Mouse (Mus musculus) right cerebral cortex, postnatal 25 days (tissue): Measurements from ENCODE around the gene Gabrr2.

Experiments
- DNase-seq: peaks from one replicate; pipeline ENCODE4 v3.0.0; 2022

Gabrr2 gene

DNA sequence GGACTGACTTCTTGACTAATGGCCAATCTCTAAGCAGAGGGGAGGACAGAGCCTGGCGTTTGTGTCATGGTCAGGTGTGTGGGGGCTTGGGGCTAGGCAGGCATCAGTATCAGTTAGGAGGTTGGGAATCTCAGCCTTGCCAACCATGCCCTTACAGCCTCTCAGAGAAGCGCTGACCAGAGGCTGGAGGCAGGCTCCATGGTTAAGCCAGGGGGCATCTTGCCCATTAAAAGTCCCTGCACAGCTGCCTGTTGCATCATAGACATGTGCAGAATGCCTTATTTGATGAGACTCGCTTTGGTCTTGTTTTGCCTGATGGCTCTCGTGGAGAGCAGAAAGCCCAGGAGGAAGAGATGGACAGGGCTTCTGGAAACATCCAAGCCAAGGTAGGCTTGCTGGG lies at the start of gene Gabrr2:
Gabrr2 (plus strand) TSS at position 19 of the 400 bp plus-strand sequence.
- no peak for DNase-seq

DNA sequence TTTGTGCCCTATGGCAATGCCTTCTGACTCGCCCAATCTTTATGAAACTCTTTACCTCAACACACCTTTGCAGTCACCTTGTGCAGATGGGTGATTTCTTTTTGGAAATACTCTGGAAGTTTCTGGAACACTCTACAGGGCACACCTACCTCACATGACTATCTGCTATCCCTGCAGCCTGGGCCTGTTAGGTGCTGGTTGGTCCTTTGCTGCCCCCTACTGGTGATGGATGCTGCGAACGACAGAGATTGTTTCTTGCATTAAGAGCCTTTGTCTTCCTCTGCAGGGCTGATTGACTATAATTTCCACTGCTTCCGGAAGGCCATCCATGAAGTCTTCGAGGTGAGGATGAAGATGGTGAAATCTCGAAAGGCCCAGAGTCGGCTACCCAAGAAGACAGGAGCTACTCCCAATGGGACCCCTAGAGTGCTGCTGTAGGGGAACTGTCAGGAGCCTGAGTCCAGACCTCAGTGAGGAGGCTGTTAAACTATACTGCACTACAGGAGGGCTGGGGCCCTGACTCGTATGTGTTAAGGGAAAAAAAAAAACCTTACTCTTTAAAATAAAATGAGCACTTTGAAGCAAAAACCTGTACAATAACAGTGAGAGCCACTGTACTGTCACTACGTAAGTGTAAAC lies 44.3 kb upstream of the Gabrr2 start:
- peak; percentile 82 for DNase-seq

DNA sequence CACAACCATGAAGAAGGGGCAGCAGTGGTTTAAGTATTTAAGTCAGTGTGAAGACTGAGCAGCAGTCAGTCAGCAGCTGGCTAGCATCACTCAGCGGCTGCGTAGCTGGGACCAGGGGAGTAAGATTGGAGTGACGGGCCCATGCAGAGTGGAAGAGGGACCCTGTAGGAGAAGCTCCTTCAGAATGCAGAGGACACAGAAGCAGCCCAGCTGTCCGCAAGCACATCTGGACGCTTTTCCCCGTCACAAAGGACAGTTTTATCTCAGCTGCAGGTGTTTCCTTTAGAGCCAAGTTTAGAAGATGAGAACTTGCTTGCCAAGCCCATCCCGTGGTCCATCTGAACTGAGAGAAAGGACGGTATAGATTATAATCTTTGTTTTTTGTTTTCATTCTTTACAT lies 38.4 kb upstream of the Gabrr2 start:
- DNase-seq, result no peak

DNA sequence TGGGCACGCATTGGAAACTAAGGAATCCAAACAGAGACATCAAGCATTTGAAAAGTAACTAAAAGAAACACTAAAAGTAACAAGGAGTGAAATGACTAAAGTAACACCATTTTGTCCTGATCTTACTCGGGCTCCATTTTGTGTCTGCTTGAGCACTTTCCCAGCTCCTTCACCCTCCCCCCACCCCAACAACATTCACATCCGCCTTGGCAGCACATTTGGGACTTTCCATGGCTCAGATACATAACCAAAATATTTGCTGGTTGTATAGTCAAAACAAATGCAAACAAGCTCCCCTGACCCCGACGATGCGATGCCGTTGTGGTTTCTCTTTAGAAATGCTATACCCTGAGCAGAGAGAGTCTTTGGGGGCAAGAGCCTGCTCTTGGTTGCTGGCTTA lies 33.7 kb upstream of the Gabrr2 start:
- DNase-seq, result no peak

DNA sequence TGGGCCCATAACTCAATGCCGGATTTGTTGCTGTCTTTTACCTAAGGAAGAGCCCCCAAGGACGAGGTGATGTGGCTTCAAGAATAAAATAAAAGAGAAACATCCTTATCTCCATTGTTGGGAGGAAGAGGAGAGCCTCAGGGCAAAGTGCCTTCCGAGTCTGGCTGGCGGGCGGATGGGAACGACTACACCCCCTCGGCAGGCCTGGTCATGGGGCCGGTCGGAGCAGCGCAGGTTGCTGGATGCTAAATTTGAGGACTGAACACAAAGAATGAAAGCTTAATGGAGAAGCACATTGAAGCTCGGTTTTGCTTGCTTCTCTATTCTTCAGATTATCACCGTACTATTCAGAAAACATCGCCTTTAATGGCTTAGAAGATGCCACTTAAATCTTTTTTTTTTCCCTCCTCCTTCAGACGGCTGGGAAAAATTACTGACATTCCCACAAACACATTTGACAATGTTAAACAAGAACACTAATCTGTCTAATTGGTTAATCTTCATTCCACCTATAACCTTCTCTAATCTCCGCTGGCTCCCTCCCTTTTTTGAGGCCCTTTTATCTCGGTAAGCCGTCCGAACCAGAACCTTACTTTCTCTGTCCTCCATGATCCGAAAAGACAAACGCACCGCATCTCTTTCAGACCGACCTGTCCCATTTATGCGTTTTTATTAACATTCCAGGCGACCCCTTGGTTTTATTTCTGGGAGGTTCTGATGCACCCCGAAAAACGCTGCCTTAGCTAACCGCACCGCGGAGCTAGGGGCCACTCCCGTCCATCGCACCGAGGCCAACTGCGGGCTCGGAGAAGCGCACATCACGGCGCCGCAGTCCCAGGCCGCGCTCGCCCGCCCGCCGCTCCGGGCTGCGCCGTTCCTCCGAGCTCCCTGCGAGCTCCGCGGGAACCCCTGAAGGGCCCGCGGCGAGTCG lies 32.3 kb upstream of the Gabrr2 start:
- DNase-seq, result no peak

DNA sequence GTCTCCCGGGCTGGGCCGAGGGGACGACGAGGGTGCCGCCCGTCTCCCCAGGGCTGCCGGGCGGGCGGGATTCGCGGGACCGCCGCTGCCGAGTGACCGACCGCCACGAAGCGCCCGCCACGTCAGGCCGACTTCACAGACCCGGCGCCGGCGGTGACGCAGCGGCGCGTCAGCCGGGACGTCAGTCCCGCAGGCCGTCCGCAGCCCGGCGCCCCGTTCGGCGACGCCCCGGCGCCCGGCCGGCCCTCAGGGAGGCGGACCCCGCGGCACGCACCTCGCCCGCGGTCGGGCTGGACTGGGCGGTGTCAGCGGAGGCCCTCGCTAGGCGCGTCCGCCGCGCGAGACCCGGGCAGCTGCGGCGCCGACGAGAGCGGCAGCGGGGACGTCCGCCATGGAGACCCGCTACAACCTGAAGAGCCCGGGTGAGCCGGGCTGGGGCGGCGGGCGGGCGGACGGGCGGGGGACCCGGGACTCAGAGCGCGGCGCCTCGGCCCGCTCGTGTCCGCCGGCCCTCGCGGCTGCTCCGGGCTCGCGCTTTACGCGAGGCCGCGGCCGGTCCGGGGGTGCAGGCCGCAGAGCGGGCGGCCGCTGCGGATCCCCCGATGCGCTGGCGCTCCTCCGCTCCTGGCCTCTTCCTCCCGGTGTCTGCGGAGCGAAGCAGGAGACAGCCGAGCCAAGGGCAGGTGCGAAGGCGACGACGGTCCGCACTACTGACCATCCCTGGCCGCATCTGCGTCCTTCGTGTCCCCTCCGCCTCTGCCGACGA lies 31.4 kb upstream of the Gabrr2 start, which contains the start of gene Ube2j1:
Ube2j1 (plus strand) TSS at position 222 of the 766 bp plus-strand sequence.
- DNase-seq, result peak; percentile 93

DNA sequence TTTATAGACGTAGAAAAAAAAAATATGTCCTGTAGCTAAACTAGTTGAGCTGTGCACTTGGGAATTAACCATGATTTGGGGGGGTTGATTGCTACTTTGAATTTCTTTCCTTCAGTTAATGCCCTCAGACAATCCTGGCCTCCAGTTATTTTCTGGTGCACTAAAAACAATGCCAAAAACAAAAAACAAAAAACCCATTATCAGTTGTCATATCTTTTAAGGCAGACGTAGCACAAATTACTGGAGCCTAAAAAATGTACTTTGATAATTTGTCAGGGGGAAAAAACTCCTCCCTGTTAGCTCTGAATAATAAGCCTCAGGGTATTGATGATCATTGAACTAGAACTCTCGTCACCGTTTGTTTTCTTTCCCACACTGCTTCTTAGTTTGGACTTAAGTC lies 30.8 kb upstream of the Gabrr2 start:
- no peak for DNase-seq

DNA sequence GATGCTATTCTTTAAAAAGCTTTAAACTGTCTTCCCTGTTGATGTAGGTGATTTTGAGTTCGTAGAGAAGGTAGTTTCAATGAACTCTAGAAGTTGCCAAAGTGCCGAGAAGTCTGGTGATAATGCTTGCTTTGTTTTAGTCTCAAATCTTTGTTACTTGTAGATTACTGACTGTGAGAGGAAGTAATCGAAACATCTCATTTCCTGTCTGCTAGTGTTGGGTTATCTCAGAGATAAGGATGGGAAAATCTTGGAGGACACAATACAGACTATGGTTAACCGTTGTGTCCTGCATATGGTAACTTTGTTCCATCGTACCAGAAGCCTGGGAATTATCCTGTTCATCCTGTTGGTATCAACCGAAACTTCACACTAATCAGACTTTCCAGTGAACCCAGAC lies 29.3 kb upstream of the Gabrr2 start:
- DNase-seq, result no peak

DNA sequence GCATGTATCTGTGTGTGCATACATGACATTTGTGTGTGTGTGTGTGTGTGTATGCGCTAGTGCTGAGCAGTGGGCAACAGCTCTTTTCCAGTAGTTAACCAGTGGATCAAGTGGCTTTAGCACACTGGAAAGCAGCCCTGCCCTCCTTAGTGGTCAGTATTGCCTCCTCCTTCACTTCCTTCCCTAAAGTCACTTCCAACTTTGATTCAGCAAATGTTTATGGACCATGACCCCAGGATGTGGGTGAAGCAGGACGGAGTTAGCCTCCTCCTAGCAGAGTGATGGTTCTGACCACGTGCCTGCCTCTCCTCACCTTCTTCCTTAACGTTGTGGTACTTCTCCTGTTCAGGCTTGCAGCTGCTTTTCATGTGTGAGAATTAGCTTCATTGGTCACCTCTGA lies 23.0 kb upstream of the Gabrr2 start:
- no peak for DNase-seq

DNA sequence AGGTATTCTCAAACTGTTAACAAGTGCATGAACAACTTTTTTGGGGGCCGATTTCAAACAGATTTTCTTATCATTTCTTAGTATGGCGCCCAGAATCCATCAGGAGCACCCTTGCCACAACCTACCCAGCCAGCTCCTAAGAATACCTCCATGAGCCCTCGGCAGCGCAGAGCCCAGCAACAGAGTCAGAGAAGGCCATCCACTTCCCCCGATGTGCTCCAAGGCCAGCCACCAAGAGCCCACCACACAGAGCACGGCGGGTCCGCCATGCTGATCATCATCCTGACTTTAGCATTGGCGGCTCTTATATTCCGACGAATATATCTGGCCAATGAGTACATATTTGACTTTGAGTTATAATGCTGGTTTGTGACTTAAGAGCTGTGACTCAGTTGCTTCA lies 13.2 kb upstream of the Gabrr2 start:
- DNase-seq, result no peak

DNA sequence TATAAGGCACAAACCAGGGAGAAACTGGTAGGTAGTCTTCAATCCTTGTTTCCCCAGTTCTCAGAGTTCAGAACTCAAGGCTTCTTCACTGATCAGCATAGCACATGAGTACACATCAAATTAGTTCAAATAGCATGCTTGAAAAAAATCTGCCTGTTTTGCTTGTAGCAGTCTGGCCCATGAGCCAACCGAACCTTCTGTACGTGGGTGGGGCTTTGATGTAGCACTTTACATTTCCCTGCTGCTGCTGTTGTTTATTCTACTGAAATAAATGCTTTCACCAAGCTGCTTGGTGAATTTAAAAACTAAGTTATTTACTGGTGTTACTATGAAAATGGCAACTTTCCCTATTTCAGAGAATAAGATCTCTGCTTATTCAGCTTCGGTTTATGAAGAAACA lies 10.7 kb upstream of the Gabrr2 start:
- no peak for DNase-seq

DNA sequence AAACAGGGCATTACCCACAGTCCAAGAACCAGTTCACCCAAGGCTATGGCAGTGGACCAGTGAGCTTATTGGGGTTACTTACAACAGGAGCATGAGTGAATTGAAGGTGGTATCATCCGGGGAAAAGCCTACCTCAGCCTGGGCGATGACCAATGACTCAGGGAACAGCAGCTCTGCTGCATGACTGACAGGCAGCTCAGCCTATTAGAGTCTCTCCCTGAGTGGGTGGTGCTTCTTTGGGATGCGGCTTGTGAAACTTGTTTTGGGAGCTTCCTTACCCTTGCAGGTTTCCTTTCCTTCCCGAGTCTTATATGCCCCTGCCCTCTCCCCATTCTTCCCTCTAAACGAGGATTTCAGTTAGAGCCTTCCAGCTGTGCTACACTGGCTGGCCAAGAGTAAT lies 10.1 kb upstream of the Gabrr2 start:
- no peak for DNase-seq

DNA sequence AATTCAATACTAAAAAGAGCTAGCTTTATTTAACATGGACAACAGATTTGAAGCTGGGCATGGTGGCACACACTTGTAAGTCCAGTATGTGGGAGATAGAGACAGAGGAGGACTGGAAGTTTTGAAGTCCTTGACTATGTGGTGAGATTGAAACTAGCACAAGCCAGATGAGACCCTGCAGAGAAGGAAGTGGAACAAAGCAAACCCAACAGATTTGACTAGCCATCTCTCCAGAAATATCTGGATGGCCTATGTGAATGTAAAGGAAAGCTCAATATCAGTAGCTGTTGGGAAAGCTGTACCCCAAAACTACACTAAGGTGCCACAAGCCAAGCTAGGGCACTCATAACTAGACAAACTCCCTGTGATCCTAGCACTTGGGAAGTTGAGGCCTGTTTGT lies 8.4 kb upstream of the Gabrr2 start:
- no peak for DNase-seq

DNA sequence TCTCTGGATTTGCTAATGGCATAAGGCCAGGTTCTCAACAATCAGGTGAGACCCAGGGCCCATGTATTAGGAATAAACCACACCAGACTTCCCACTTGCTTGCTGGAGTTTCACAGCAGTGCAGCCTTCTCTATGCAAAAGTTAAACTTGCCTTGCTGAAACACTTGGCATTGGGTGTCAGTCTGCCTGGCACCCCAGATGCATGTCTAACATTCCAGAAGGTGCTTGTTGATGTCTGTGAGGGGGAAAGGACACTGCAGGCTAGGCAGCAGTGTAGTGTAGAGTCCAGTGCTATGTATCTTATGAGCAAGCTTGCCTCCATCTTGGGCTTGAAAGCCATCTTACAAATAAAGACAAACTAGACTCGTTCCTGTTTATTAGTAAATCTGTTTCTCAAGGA lies 6.5 kb upstream of the Gabrr2 start:
- no peak for DNase-seq

DNA sequence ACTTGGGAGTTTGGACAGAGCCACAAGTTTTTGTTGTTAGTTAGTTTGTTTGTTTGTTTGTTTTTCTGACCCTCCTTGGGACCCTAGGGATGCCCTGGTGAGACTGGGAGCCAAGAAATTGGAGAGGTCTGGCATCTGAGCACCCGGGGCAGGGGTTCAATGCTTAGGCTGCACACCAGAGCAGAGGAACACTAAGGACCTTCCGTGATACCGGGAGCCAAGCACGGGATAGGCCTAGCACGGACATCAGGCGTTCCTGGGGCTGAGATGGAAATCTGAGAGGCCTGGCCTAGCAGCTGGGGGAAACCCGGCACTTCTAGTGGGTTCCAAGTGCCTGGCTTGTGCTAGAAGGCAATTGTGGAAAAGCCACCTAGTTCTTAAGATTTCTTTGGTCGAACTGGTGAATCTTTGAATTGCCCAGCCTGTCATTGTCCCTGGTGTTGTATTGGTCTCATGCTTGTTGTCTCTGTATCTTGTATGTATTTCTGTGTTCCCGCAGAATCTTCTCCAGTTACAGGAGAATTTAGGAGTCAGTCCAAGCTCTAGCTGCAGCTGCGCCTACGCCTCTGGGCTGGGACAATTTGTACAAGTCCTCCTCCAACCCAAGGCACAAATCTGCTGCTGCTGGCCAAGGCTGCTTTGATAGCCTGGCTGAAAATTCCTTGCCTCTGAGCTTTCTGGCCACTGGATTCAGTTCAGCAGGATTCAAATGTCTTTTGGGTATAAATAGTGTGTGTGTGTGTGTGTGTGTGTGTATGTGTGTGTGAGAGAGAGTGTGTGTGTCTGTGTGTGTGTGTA lies 4.7 kb upstream of the Gabrr2 start:
- DNase-seq, result peak; percentile 38

DNA sequence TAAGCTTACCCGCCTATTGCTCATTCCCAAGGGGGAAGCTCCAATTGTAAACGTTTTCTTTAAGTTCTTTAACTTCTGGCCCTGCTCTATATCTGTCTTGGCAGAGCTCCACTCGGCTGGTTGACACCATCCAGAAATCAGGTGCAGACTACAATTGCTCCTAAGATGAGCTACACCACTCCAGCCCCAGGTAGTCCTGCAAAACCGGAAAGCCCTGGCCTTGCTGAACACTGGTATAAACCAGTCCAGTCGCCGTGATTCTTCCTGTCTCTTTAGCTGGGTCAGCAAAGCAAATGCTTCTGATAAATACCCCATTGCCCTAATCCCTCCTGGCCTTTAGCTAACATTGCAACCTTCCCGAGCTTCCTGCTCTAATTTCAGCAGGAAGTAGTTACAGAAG lies 1.6 kb upstream of the Gabrr2 start:
- no peak for DNase-seq

DNA sequence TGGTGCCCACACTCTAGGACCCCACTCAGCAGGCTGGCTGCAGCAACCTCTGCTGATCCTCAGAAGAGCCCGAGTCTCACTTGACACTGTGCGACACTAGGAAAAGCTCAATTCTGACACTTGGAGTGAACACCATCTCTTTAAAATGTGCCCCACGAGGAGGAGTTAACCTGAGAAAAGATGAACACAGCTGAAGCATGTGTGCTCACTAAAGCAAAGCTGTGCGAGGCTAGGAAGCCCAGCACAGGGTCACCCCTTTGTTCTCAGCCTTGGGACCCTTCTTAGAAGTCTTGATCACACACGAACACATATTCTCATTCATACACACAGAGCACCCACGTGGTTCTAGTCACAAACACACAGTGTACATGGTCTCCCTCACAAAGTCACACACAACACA lies 2.2 kb downstream of the Gabrr2 start:
- no peak for DNase-seq

DNA sequence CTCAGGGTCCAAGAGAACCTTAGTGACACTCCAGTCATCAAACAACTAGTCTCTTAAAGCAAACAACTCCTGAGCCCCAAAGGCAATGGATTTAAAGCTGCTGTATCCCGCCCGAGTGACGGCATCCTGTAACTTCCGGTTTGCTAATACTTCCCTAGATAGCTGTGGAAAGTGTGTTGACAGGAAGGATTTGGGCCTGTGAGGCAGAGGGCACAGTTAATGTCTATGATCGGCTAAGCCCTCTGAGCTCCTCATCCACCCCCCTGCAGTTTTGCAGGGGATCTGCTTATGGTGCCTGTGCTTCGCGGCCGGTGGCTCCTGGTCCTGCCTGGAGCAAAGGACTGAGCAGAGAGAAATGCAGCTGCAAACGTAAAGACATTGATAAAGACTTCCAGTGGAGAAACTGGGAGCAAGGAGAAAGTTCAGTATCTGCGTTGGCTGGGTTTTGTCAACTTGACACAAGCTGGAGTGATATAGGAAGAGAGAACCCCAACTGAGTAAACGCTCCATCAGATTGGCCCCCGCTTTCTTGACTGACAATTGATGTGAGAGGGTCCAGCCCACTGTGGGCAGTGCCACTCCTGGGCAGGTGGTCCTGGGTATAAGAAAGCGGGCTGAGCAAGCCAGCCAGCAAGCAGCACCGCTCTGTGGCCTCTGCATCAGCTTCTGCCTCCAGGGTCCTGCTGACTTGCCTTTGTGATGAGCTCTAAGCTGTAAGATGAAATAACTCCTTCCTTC lies 3.6 kb downstream of the Gabrr2 start:
- DNase-seq, result no peak

DNA sequence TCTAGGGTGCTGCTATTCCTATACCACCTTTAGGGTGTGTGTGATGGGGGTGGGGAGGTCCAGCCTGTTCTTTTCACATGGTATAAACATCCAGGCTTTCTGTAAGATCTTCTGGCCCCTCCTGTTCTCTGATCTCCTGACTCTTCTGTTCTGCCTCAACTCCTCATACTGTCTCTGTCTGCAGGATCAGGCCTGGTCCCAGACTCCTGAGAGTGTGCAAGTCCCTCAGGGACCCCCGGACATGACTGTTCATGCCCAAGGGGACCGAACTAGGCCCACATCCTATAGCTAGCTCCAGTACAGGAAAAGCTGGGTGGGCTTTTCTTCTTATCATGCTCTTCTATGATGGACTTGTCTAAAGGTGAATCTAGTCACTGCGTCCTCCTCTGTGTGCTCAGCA lies 4.5 kb downstream of the Gabrr2 start:
- no peak for DNase-seq

DNA sequence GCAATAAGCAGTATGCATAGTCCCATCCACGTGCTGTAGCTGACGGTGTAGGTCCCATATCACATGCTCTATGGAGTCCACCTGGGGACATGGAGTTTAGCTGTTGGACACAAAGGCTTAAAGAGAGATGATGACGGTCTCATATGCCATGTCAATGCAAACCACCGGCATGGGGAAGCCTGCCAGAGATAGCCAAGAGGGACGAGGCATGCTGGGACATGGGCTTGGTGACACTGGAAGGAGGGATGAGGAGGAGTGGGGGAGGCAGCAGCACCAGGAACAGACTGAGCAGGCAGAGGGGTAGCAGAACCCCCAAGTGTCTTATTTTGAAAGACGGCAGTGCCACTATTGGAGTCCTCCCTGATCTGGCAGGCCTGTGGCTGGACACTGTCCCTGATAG lies 5.0 kb downstream of the Gabrr2 start:
- DNase-seq, result no peak

DNA sequence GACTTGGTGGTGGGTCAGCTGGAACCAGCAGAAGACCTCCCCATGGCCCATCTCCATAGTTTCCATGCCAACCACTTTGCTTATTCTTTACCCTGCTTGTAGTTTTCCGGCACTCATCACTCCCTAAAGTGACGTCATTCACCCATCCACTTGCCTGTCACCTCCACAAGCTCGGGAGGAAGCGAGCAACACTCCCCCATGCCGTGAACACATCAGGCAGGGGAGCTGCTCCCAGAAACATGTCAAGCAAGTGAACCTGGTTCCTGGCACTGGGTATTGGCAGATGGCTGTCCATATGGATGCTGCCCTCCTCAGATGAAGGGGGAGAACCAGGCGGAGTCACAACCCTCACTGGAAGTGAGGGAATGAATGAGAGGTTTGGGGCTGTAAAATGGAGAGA lies 6.1 kb downstream of the Gabrr2 start:
- DNase-seq, result peak; percentile 33

DNA sequence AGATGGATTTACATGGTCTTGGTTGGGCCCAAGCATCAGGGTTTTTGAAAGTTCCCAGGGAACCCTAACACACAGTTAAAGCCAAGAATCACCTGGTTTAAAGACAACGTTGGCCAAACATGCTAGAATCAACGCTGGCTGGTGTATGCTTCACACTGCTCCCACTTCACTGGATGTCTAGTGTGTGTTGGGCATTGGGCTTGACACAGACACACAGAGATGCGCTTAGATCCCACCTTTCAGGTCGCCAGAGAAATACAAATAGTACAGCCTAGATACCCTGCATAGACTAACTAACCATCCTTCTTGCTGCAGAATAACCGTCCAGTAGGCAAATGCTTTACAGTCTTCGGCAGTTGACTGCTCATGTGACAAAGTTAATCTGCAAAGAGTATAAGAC lies 7.5 kb downstream of the Gabrr2 start:
- no peak for DNase-seq
